Mouse (Mus musculus): ENCODE data around the gene Nck1. TPM values are rescaled to one million over a fixed set of nuclear protein-coding genes. Genes with fewer than 3 reads are reported as not detected.

The Nck1 gene
- 16.7 and 17.5 TPM in 2 replicates for total RNA-seq (2012; rRNA removed)
- 25.1 and 25.2 TPM in 2 replicates for total RNA-seq (2014; rRNA removed)
- polyA plus RNA-seq (2012; ENCODE audit: insufficient read length, low read depth), result 27.4 and 31.9 TPM in 2 replicates

GRCm38 (mm10) chr9:100545715-100546593 lies at the start of gene Nck1:
Gene Nck1, minus strand, starts transcription at chr9:100546134.
- peaks cover 0 to 5% of the 10 kb centered on the region in 2 experiments for H3K36me3 ChIP-seq (replicated peaks in 1 of 2; ENCODE audit: control insufficient read depth in 1 of 2, insufficient read depth in 1 of 2, low read length in 1 of 2)
- peak within 1 kb of the TSS; percentile 83 to 96 (median 83) for H3K4me3 ChIP-seq (replicated peaks in 1 of 3; ENCODE audit: low read depth in 2 of 3, low read length in 2 of 3, poor library complexity in 1 of 3)
- peak; percentile 96 for DNase-seq (ENCODE audit: extremely low read depth)
- dilution Hi-C loops (cut with MboI; ENCODE audit: extremely low pct_ligation_motif_present, extremely low pct_unique_long_range_greater_than_20kb, low sequenced_read_pairs), result no loop called here
- no peaks in the 10 kb centered on the region for H3K27me3 ChIP-seq (replicated peaks)
- peak; percentile 64 for TF ChIP-seq ELF1 (IDR thresholded peaks at IDR 0.05; ENCODE audit: low read depth, low read length)
- TF ChIP-seq USF2 (conservative IDR thresholded peaks at IDR 0.05; ENCODE audit: low read depth, low read length), result no peak
- TF ChIP-seq RCOR1 (conservative IDR thresholded peaks at IDR 0.05; ENCODE audit: low read depth, low read length), result no peak
- TF ChIP-seq IRF4 (IDR thresholded peaks at IDR 0.05; ENCODE audit: low read depth, low read length), result peak; percentile 42; the same call in 1 of the 2 replicates
- no peak; the same call in 1 of the 2 replicates for TF ChIP-seq CHD1 (IDR thresholded peaks at IDR 0.05; ENCODE audit: low read depth, low read length)
- TF ChIP-seq CTCF (conservative IDR thresholded peaks at IDR 0.05 in 1 of 2, IDR thresholded peaks at IDR 0.05 in 1 of 2; ENCODE audit: low read depth in 2 of 2, low read length in 2 of 2), result peak in 1 of 2 experiments; percentile 76; a peak in 2 of 4 replicates
- no peak for TF ChIP-seq ETS1 (conservative IDR thresholded peaks at IDR 0.05; ENCODE audit: low read depth, low read length)
- TF ChIP-seq UBTF (IDR thresholded peaks at IDR 0.05; ENCODE audit: low read depth, low read length), result 0 out of 2 replicates have a peak, but pooled peaks have one; percentile 68
- TF ChIP-seq USF1 (IDR thresholded peaks at IDR 0.05; ENCODE audit: low read depth, low read length), result no peak
- TF ChIP-seq BHLHE40 (IDR thresholded peaks at IDR 0.05; ENCODE audit: low read depth, low read length), result peak; percentile 61
- TF ChIP-seq KAT2A (IDR thresholded peaks at IDR 0.05; ENCODE audit: insufficient replicate concordance, low read length), result no peak
- no peak for TF ChIP-seq EP300 (IDR thresholded peaks at IDR 0.05; ENCODE audit: low read length)
- peak; percentile 91 for TF ChIP-seq POLR2A (IDR thresholded peaks at IDR 0.05; ENCODE audit: low read depth, low read length)
- peak; percentile 8 for TF ChIP-seq RAD21 (IDR thresholded peaks at IDR 0.05; ENCODE audit: low read depth, low read length)
- peak; percentile 41; the same call in 1 of the 2 replicates for TF ChIP-seq MAX (IDR thresholded peaks at IDR 0.05; ENCODE audit: low read length)
- peak; percentile 73 for TF ChIP-seq TCF12 (IDR thresholded peaks at IDR 0.05; ENCODE audit: low read depth, low read length)
- TF ChIP-seq MAFK (IDR thresholded peaks at IDR 0.05; ENCODE audit: insufficient replicate concordance, low read length), result no peak
- TF ChIP-seq SIN3A (IDR thresholded peaks at IDR 0.05; ENCODE audit: low read length), result peak; percentile 60; the same call in 1 of the 2 replicates
- TF ChIP-seq POLR2AphosphoS2 (IDR thresholded peaks at IDR 0.05; ENCODE audit: low read depth, low read length), result peak; percentile 79
- peak; percentile 81 for TF ChIP-seq NRF1 (IDR thresholded peaks at IDR 0.05; ENCODE audit: low read depth, low read length)
- TF ChIP-seq ZKSCAN1 (IDR thresholded peaks at IDR 0.05; ENCODE audit: borderline replicate concordance, low read depth, low read length), result no peak
- TF ChIP-seq JUND (conservative IDR thresholded peaks at IDR 0.05; ENCODE audit: low read depth, low read length), result no peak
- peak; percentile 65; the same call in 1 of the 2 replicates for TF ChIP-seq TBP (conservative IDR thresholded peaks at IDR 0.05; ENCODE audit: low read depth, low read length)
- TF ChIP-seq ZNF384 (IDR thresholded peaks at IDR 0.05; ENCODE audit: low read depth, low read length), result no peak
- no peak for TF ChIP-seq E2F4 (IDR thresholded peaks at IDR 0.05; ENCODE audit: insufficient replicate concordance, low read depth, low read length)
- TF ChIP-seq HCFC1 (IDR thresholded peaks at IDR 0.05; ENCODE audit: low read depth, low read length), result peak; percentile 21
- peak; percentile 17; the same call in 1 of the 2 replicates for TF ChIP-seq MEF2A (IDR thresholded peaks at IDR 0.05; ENCODE audit: borderline replicate concordance, low read depth, low read length)
- TF ChIP-seq NELFE (IDR thresholded peaks at IDR 0.05; ENCODE audit: low read depth, low read length), result peak; percentile 82
- no peak for TF ChIP-seq GABPA (IDR thresholded peaks at IDR 0.05; ENCODE audit: insufficient replicate concordance, low read depth, low read length)
- peak; percentile 56 for TF ChIP-seq SMC3 (IDR thresholded peaks at IDR 0.05; ENCODE audit: low read depth, low read length)
- in situ Hi-C loops (cut with MboI; ENCODE audit: low pct_ligation_motif_present, low pct_unique_long_range_greater_than_20kb, low sequenced_read_pairs), result no loop called here
- peaks cover 0 to 21% of the 10 kb centered on the region in 2 experiments; a peak in 1 of 4 replicates for H3K4me1 ChIP-seq (ENCODE audit: control insufficient read depth in 1 of 2, insufficient read depth in 2 of 2)
- H3K27ac ChIP-seq (ENCODE audit: insufficient read depth, low read depth), result peak within 1 kb of the TSS; percentile 83
- peaks cover 39% of the 10 kb centered on the region for H3K79me2 ChIP-seq (replicated peaks; ENCODE audit: control insufficient read depth, extremely low read depth, insufficient read depth, poor library complexity, severe bottlenecking)
- H3K9ac ChIP-seq (ENCODE audit: insufficient read depth, low read depth), result peak within 1 kb of the TSS; percentile 76
- H3K4me2 ChIP-seq (ENCODE audit: insufficient read depth, low read depth, poor library complexity, severe bottlenecking), result peak within 1 kb of the TSS; percentile 65
- peaks cover 8% of the 10 kb centered on the region for H3K9me3 ChIP-seq (replicated peaks; ENCODE audit: low read length)
